Mouse (Mus musculus) heart, embryonic 15.5 days (tissue): ENCODE data around the gene Mdh1. TPM values are rescaled to one million over a fixed set of nuclear protein-coding genes. Genes with fewer than 3 reads are reported as not detected.

Experiments used
- ATAC-seq: fragments of 200-750 bp; cut with Nextera tagmentation; replicated peaks from 2 replicates; pipeline ENCODE4 v1.8.0; 2017; ENCODE audit warnings: low read depth, moderate TSS enrichment; ENCODE audit not compliant: insufficient number of reproducible peaks, insufficient read depth, low FRiP score
- H3K27ac ChIP-seq: fragments of 300-500 bp; sonication (generic); 2 replicates; pipeline ENCODE4 v1.5.1; 2015; ENCODE audit warnings: mild to moderate bottlenecking, inconsistent platforms
- H3K27me3 ChIP-seq: fragments of 300-500 bp; sonication (generic); 2 replicates; pipeline ENCODE4 v1.6.1; 2015; ENCODE audit warnings: inconsistent platforms
- H3K36me3 ChIP-seq: fragments of 300-500 bp; sonication (generic); 2 replicates; pipeline ENCODE4 v1.6.1; 2015; ENCODE audit warnings: mild to moderate bottlenecking, inconsistent platforms
- H3K4me1 ChIP-seq: fragments of 300-500 bp; sonication (generic); replicated peaks from 2 replicates; pipeline ENCODE4 v1.6.1; 2015; ENCODE audit warnings: inconsistent platforms
- H3K4me2 ChIP-seq: fragments of 300-500 bp; sonication (generic); 2 replicates; pipeline ENCODE4 v1.6.1; 2015; ENCODE audit warnings: inconsistent platforms, mild to moderate bottlenecking, moderate library complexity
- H3K4me3 ChIP-seq: fragments of 300-500 bp; sonication (generic); 2 replicates; pipeline ENCODE4 v1.5.1; 2015; ENCODE audit warnings: mild to moderate bottlenecking, inconsistent platforms
- H3K9ac ChIP-seq: fragments of 300-500 bp; sonication (generic); 2 replicates; pipeline ENCODE4 v1.6.1; 2015; ENCODE audit warnings: mild to moderate bottlenecking, inconsistent platforms
- H3K9me3 ChIP-seq: fragments of 300-500 bp; sonication (generic); replicated peaks from 2 replicates; pipeline ENCODE4 v1.6.1; 2016; ENCODE audit warnings: inconsistent platforms
- WGBS: fragments of 180-500 bp; shearing (Covaris S2); methylation state at CpG from one replicate; pipeline ENCODE4 v1.1.7; 2015; ENCODE audit warnings: mixed read lengths; 5-methylcytosine and 5-hydroxymethylcytosine counted together
- polyA plus RNA-seq: library from polyadenylated mRNA; unstranded; fragments of >200 nt; fragmentation: Nextera tagmentation; extraction: Ambion mirVana; gene quantifications from 2 replicates; pipeline ENCODE4 v1.2.1, GENCODE M21; 2015

The Mdh1 gene
- polyA plus RNA-seq = 1,610 and 1,790 TPM in 2 replicates

- WGBS = under 1% methylated on average over 42 of the region's 42 CpGs
- no peaks in the 10 kb centered on the region for H3K27me3 ChIP-seq
- peak within 1 kb of the TSS; percentile 74 for H3K4me3 ChIP-seq
- peak within 1 kb of the TSS; percentile 70 for H3K4me2 ChIP-seq
- ATAC-seq = peak; percentile 96
- peaks cover 3% of the 10 kb centered on the region; the same call in 1 of the 2 replicates for H3K36me3 ChIP-seq
- peaks cover 34% of the 10 kb centered on the region for H3K4me1 ChIP-seq
- H3K9ac ChIP-seq = peak within 1 kb of the TSS; percentile 86
- no peaks in the 10 kb centered on the region for H3K9me3 ChIP-seq
- H3K27ac ChIP-seq = peak within 1 kb of the TSS; percentile 91
These were observed at the start of gene Mdh1, which contains the start of gene Wdpcp for GRCm38 (mm10) chr11:21571700-21572381. Gene Mdh1, minus strand, starts transcription at chr11:21572367. Gene Wdpcp, plus strand, starts transcription at chr11:21572235.

- H3K27ac ChIP-seq = no peak overlapping the region
- H3K27me3 ChIP-seq = no peaks in the 10 kb centered on the region
- ATAC-seq = no peak
- no peaks in the 10 kb centered on the region for H3K36me3 ChIP-seq
- no peaks in the 10 kb centered on the region for H3K4me1 ChIP-seq
- H3K9me3 ChIP-seq = no peaks in the 10 kb centered on the region
- H3K9ac ChIP-seq = no peak overlapping the region
- H3K4me2 ChIP-seq = no peak overlapping the region
- H3K4me3 ChIP-seq = no peak overlapping the region
These were observed 43.7 kb upstream of the Mdh1 start for GRCm38 (mm10) chr11:21615915-21616314.

- no peaks in the 10 kb centered on the region for H3K4me1 ChIP-seq
- no peaks in the 10 kb centered on the region for H3K27me3 ChIP-seq
- WGBS = 65% methylated on average over 5 of the region's 5 CpGs
- H3K4me2 ChIP-seq = no peak overlapping the region
- H3K9me3 ChIP-seq = no peaks in the 10 kb centered on the region
- H3K27ac ChIP-seq = no peak overlapping the region
- no peaks in the 10 kb centered on the region for H3K36me3 ChIP-seq
- ATAC-seq = no peak
- no peak overlapping the region for H3K4me3 ChIP-seq
- no peak overlapping the region for H3K9ac ChIP-seq
These were observed 30.3 kb upstream of the Mdh1 start for GRCm38 (mm10) chr11:21602497-21602896.

DNA sequence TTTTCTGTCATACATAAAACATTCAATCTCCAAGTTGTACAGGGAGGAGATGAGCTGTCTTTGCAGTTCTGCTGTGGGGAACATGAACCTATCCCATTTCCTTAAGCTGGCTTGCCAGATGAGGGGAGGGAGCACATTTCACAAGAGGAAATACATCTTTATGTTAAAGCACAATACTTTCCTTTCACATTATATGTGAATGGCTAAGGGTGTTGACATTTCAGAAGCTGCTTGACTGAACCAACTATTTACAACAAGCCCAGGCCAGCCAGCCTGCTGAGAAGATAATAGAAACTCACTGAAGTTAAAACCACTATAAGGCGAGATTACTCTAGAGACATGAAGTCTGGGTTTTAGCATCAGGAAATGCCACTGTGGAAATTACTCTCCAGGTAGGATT lies 11.1 kb upstream of the Mdh1 start:
- Histone ChIP-seq H3K36me3 (no peaks in the 10 kb centered on the region), H3K9ac (no peak overlapping the region), H3K27me3 (no peaks in the 10 kb centered on the region), H3K4me3 (no peak overlapping the region), H3K4me2 (no peak overlapping the region), H3K9me3 (no peaks in the 10 kb centered on the region), H3K4me1 (no peaks in the 10 kb centered on the region), H3K27ac (no peak overlapping the region)
- 42% methylated on average over 1 of the region's 1 CpGs for WGBS
- ATAC-seq = no peak

DNA sequence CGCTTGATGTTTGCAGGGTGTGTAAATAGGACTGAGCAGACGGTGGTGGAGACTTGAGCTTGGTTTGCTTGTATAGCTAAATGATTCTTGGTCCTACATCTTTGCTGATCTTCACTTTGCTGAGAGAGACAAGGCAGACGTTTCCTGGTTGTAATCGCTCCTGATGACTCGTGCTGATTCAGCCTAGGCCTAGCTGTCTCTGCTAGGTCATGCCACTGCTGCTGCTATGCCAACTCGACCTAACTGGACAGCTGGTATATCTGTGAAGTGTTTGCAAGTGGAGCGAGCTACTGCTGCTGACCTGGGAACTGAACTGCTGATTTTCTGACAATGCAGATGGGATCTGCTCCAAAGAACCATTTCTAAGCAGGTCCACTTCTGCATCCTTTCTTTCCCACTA lies 9.3 kb upstream of the Mdh1 start:
- ATAC-seq = no peak
- no peak overlapping the region for H3K9ac ChIP-seq
- no peak overlapping the region for H3K27ac ChIP-seq
- H3K36me3 ChIP-seq = no peaks in the 10 kb centered on the region
- WGBS = 62% methylated on average over 7 of the region's 7 CpGs
- H3K4me1 ChIP-seq = no peaks in the 10 kb centered on the region
- H3K4me2 ChIP-seq = no peak overlapping the region
- H3K4me3 ChIP-seq = no peak overlapping the region
- H3K27me3 ChIP-seq = no peaks in the 10 kb centered on the region
- no peaks in the 10 kb centered on the region for H3K9me3 ChIP-seq

DNA sequence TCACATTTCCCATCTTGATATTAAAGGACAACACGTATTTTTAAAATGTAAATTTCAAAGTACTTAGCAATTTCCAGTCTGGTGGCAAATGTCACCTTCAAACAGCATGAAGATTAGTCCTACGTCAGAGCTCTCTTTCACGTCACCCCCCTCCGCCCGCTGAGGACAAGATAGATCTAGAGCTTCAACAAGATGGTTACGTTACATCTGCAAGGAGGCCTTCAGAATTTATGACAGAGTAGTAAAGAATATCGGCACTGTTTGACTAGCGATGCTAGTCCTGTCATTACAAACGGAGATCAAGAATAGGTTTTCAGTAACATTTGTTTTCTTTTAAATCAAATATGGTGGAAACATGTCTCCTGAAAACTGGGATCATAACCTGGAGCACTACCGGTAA lies 1.2 kb downstream of the Mdh1 start:
- H3K4me1 ChIP-seq = peaks cover 42% of the 10 kb centered on the region
- peak overlapping the region; percentile 91 for H3K27ac ChIP-seq
- H3K4me3 ChIP-seq = peak overlapping the region; percentile 74
- no peaks in the 10 kb centered on the region for H3K9me3 ChIP-seq
- 6% methylated on average over 10 of the region's 10 CpGs for WGBS
- peak overlapping the region; percentile 70 for H3K4me2 ChIP-seq
- H3K9ac ChIP-seq = peak overlapping the region; percentile 86
- no peaks in the 10 kb centered on the region for H3K27me3 ChIP-seq
- peaks cover 10% of the 10 kb centered on the region for H3K36me3 ChIP-seq
- no peak for ATAC-seq

DNA sequence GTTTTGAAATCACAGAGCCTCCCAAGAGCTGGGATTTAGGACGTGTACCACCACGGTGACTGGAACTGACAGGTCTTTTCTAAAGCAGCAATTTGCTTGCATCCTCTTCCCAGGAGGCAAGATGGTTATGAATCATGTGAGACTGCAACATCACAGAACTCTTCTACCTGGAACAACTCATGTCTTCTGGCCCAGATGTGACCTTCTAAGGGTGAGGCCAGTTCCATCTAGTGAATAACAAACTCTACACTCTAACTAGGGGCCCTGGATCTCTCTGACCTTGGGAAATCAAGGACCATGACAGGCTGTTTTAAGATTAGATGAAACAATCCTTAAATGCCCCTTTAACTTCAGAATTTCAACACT lies 2.1 kb downstream of the Mdh1 start:
- no peaks in the 10 kb centered on the region for H3K27me3 ChIP-seq
- H3K27ac ChIP-seq = peak overlapping the region; percentile 91
- WGBS = 36% methylated on average over 2 of the region's 2 CpGs
- no peaks in the 10 kb centered on the region for H3K9me3 ChIP-seq
- H3K4me3 ChIP-seq = peak overlapping the region; percentile 42
- peaks cover 18% of the 10 kb centered on the region for H3K36me3 ChIP-seq
- no peak for ATAC-seq
- peaks cover 47% of the 10 kb centered on the region for H3K4me1 ChIP-seq
- peak overlapping the region; percentile 42 for H3K9ac ChIP-seq
- peak overlapping the region; percentile 70 for H3K4me2 ChIP-seq

DNA sequence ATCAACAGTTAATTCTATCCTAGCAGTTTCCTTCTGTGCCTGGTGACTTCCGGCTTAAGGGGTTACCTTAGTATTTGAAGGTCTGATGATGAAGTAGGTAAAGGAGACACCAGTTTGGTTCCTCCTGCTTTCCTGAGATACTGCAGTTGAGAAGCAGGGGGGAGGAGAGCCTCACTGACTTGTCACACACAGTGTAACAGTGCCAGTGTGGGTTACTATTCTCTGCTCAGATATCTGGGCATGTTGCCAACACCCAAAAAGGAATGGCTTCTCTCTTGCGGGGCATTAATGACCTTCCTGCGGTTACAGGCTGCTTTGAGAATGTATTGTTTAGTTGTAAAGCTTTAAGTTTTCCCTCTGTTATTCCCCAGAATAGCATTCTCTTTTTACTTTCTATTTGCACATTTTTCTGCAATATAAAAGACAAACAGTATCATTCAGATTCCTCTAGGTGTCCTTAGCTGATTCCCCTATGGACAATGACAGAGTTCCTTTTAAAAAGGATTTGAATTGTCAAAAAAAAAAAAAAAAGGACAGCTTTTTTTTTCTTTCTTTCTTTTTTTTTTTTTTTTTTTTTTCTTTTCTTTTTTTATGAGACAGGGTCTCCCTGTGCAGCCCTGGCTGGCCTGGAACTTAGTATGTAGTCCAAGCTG lies 2.6 kb downstream of the Mdh1 start:
- Histone ChIP-seq H3K4me3 (peak overlapping the region; percentile 47), H3K9me3 (no peaks in the 10 kb centered on the region), H3K4me1 (peaks cover 52% of the 10 kb centered on the region), H3K27me3 (no peaks in the 10 kb centered on the region), H3K27ac (peak overlapping the region; percentile 91), H3K36me3 (peaks cover 23% of the 10 kb centered on the region), H3K9ac (peak overlapping the region; percentile 45), H3K4me2 (peak overlapping the region; percentile 70)
- ATAC-seq = peak; percentile 36; the same call in 1 of the 2 replicates
- WGBS = 12% methylated on average over 3 of the region's 3 CpGs

DNA sequence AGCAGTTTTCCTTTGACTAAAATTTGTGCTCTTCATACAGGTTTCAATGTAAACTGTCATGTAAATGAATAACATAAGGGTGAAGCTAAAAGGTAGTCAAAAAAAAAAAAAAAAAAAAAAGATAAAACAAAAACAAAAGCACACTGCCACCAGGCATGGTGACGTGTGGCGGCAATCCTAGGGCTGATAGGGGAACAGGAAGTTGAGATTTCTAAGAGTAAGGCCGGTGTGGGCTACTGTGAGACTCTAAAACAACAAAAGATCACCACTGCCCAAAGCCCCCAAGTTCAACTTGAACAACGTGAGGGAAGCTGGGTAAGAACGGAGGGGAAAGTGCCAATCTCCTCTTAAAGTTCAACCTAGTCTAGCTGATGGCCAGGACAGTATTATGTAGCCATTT lies 3.2 kb downstream of the Mdh1 start:
- Histone ChIP-seq H3K4me3 (peak overlapping the region; percentile 47), H3K27me3 (no peaks in the 10 kb centered on the region), H3K9me3 (no peaks in the 10 kb centered on the region), H3K27ac (peak overlapping the region; percentile 91), H3K4me2 (peak overlapping the region; percentile 70), H3K9ac (peak overlapping the region; percentile 45), H3K4me1 (peaks cover 52% of the 10 kb centered on the region), H3K36me3 (peaks cover 23% of the 10 kb centered on the region)
- ATAC-seq = no peak
- WGBS = 21% methylated on average over 5 of the region's 5 CpGs

- Histone ChIP-seq H3K4me1 (peaks cover 58% of the 10 kb centered on the region), H3K36me3 (peaks cover 25% of the 10 kb centered on the region), H3K9me3 (no peaks in the 10 kb centered on the region), H3K4me3 (no peak overlapping the region), H3K4me2 (peak overlapping the region; percentile 46), H3K27ac (no peak overlapping the region), H3K9ac (no peak overlapping the region; the same call in 1 of the 2 replicates), H3K27me3 (no peaks in the 10 kb centered on the region)
- 84% methylated on average over 1 of the region's 1 CpGs for WGBS
- ATAC-seq = no peak
These were observed 4.4 kb downstream of the Mdh1 start for GRCm38 (mm10) chr11:21567733-21568132.

- Histone ChIP-seq H3K4me2 (peak overlapping the region; percentile 29), H3K9me3 (no peaks in the 10 kb centered on the region), H3K27ac (peak overlapping the region; percentile 24; the same call in 1 of the 2 replicates), H3K36me3 (peaks cover 28% of the 10 kb centered on the region), H3K4me3 (no peak overlapping the region), H3K4me1 (peaks cover 56% of the 10 kb centered on the region), H3K9ac (no peak overlapping the region), H3K27me3 (no peaks in the 10 kb centered on the region)
- 85% methylated on average over 6 of the region's 6 CpGs for WGBS
- no peak for ATAC-seq
These were observed 5.2 kb downstream of the Mdh1 start for GRCm38 (mm10) chr11:21566934-21567333.
